Mouse (Mus musculus) myocyte (in vitro differentiated cells): ENCODE results near the gene Thap4. TPM values are rescaled to one million over a fixed set of nuclear protein-coding genes. Genes with fewer than 3 reads are reported as not detected.

Experiments
- H3K27me3 ChIP-seq: one replicate; pipeline ENCODE4 v1.6.1; 2011; ENCODE audit not compliant: control insufficient read depth, insufficient read depth, insufficient read length
- H3K36me3 ChIP-seq: one replicate; pipeline ENCODE4 v1.6.1; 2011; ENCODE audit not compliant: control insufficient read depth, insufficient read depth
- H3K4me2 ChIP-seq: one replicate; pipeline ENCODE4 v1.6.1; 2011; ENCODE audit warnings: low read depth, control low read depth
- H3K4me3 ChIP-seq: one replicate; pipeline ENCODE4 v1.5.1; 2011; ENCODE audit warnings: mild to moderate bottlenecking, control low read depth, moderate library complexity
- H3K79me2 ChIP-seq: one replicate; pipeline ENCODE4 v1.6.1; 2011; ENCODE audit not compliant: control insufficient read depth, insufficient read depth
- H3ac ChIP-seq: one replicate; pipeline ENCODE4 v1.6.1; 2011; ENCODE audit not compliant: control insufficient read depth, insufficient read length
- CEBPB ChIP-seq: IDR thresholded peaks from 2 replicates; pipeline ENCODE4 v1.6.1; 2011; ENCODE audit warnings: mild to moderate bottlenecking, moderate library complexity; ENCODE audit not compliant: poor library complexity, insufficient read depth, severe bottlenecking
- E2F4 ChIP-seq: IDR thresholded peaks from one replicate; pipeline ENCODE4 v1.6.1; 2011; ENCODE audit warnings: mild to moderate bottlenecking, control low read depth, moderate library complexity; ENCODE audit not compliant: insufficient read depth
- MAX ChIP-seq: IDR thresholded peaks from one replicate; pipeline ENCODE4 v1.6.1; 2011; ENCODE audit warnings: low read depth, mild to moderate bottlenecking, control low read depth
- MYOD1 ChIP-seq, 3 experiments: IDR thresholded peaks; one replicate each; pipeline ENCODE4 v1.6.1; 2011; ENCODE audit warnings: control low read depth in 2 of 3, low read depth in 2 of 3, mild to moderate bottlenecking in 2 of 3, moderate library complexity in 1 of 3; ENCODE audit not compliant: insufficient read length in 2 of 3, control insufficient read depth in 1 of 3
- MYOG ChIP-seq, 3 experiments: IDR thresholded peaks; one replicate each; pipeline ENCODE4 v1.6.1; 2011; ENCODE audit warnings: control low read depth in 2 of 3, low read depth in 2 of 3, mild to moderate bottlenecking in 2 of 3; ENCODE audit not compliant: insufficient read length in 2 of 3, control insufficient read depth in 1 of 3, insufficient read depth in 1 of 3
- POLR2A ChIP-seq: IDR thresholded peaks from one replicate; pipeline ENCODE4 v1.6.1; 2011; ENCODE audit warnings: low read depth, mild to moderate bottlenecking, control low read depth, moderate library complexity; ENCODE audit not compliant: insufficient read length
- POLR2AphosphoS2 ChIP-seq: IDR thresholded peaks from one replicate; pipeline ENCODE4 v1.6.1; 2011; ENCODE audit warnings: low read depth, control low read depth; ENCODE audit not compliant: insufficient read length
- REST ChIP-seq: IDR thresholded peaks from one replicate; pipeline ENCODE4 v1.6.1; 2011; ENCODE audit warnings: mild to moderate bottlenecking, control low read depth, moderate library complexity; ENCODE audit not compliant: insufficient read depth, insufficient read length
- SRF ChIP-seq: IDR thresholded peaks from one replicate; pipeline ENCODE4 v1.6.1; 2011; ENCODE audit warnings: low read depth; ENCODE audit not compliant: control insufficient read depth, insufficient read length
- TCF12 ChIP-seq: IDR thresholded peaks from one replicate; pipeline ENCODE4 v1.6.1; 2011; ENCODE audit warnings: mild to moderate bottlenecking, control low read depth; ENCODE audit not compliant: poor library complexity, insufficient read depth, severe bottlenecking
- TCF3 ChIP-seq: IDR thresholded peaks from one replicate; pipeline ENCODE4 v1.6.1; 2011; ENCODE audit warnings: low read depth, control low read depth; ENCODE audit not compliant: insufficient read length
- USF1 ChIP-seq: IDR thresholded peaks from one replicate; pipeline ENCODE4 v1.6.1; 2011; ENCODE audit warnings: low read depth, mild to moderate bottlenecking, control low read depth, moderate library complexity
- polyA plus RNA-seq: library from polyadenylated mRNA; unstranded; fragments of >200 nt; fragmentation: generic; extraction: Trizol; gene quantifications from one replicate; pipeline ENCODE4 v1.2.1, GENCODE M21; 2012; ENCODE audit warnings: missing spikeins

The Thap4 gene
- polyA plus RNA-seq, 1 experiment = 52.9 TPM

DNA sequence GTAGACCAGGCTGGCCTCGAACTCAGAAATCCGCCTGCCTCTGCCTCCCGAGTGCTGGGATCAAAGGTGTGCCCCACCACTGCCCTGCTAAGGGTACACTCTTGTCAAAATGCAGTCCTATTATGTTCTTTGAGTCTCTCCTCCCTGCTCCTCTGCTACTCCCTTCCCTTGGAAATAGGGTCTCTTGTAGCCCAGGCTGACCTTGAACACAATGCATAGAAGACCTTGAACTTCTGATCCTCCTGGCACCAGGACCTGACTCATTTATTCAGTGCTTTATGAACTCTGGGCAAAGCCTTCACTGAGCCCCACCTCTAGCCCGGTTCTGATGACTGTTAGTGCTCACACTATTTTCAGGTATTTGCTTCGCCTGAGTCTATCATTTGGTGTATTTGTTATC is 17.0 kb downstream of the Thap4 start:
- Histone ChIP-seq H3K36me3 (no peaks in the 10 kb centered on the region), H3K27me3 (no peaks in the 10 kb centered on the region), H3K4me2 (no peak overlapping the region), H3ac (no peak overlapping the region), H3K4me3 (no peak overlapping the region), H3K79me2 (peaks cover 11% of the 10 kb centered on the region)
- no peak for TF ChIP-seq USF1
- no peak for TF ChIP-seq MYOG (IDR thresholded peaks at IDR 0.05; ENCODE audit: control insufficient read depth in 1 of 3, insufficient read depth in 1 of 3, insufficient read length in 2 of 3, low read depth in 2 of 3)
- no peak for TF ChIP-seq TCF3
- TF ChIP-seq REST = no peak
- TF ChIP-seq CEBPB = no peak
- TF ChIP-seq E2F4 = no peak
- no peak for TF ChIP-seq SRF
- TF ChIP-seq POLR2A = no peak
- TF ChIP-seq POLR2AphosphoS2 = no peak
- TF ChIP-seq TCF12 = no peak
- TF ChIP-seq MYOD1 (IDR thresholded peaks at IDR 0.05; ENCODE audit: control insufficient read depth in 1 of 3, insufficient read length in 2 of 3, low read depth in 2 of 3) = no peak
- TF ChIP-seq MAX = no peak

DNA sequence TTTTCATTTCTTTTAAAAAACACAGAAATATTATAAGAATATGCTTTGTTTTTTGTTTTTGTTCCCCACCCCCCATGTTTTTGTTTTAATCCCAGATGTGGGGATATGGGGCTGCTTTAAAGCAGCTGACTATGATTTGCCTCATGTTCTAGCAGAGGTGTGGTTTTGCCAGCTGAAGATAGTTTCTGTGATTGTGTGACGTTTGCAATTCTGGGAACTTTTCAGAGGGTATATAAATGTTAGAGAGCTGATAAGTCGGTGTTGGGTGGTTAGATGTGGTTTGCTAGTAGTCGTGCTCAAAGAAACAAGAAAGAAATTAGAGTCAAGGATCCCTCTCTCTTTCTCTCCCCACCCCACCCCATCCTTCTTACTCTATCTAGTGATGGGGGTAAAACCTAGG is 18.8 kb downstream of the Thap4 start:
- Histone ChIP-seq H3K4me3 (no peak overlapping the region), H3K27me3 (no peaks in the 10 kb centered on the region), H3K4me2 (no peak overlapping the region), H3K36me3 (no peaks in the 10 kb centered on the region), H3ac (no peak overlapping the region), H3K79me2 (no peaks in the 10 kb centered on the region)
- TF ChIP-seq POLR2AphosphoS2 = no peak
- no peak for TF ChIP-seq SRF
- TF ChIP-seq USF1 = no peak
- TF ChIP-seq MYOD1 (IDR thresholded peaks at IDR 0.05; ENCODE audit: control insufficient read depth in 1 of 3, insufficient read length in 2 of 3, low read depth in 2 of 3) = no peak
- no peak for TF ChIP-seq POLR2A
- no peak for TF ChIP-seq MYOG (IDR thresholded peaks at IDR 0.05; ENCODE audit: control insufficient read depth in 1 of 3, insufficient read depth in 1 of 3, insufficient read length in 2 of 3, low read depth in 2 of 3)
- no peak for TF ChIP-seq TCF12
- TF ChIP-seq TCF3 = no peak
- no peak for TF ChIP-seq MAX
- TF ChIP-seq E2F4 = no peak
- TF ChIP-seq CEBPB = no peak
- no peak for TF ChIP-seq REST

DNA sequence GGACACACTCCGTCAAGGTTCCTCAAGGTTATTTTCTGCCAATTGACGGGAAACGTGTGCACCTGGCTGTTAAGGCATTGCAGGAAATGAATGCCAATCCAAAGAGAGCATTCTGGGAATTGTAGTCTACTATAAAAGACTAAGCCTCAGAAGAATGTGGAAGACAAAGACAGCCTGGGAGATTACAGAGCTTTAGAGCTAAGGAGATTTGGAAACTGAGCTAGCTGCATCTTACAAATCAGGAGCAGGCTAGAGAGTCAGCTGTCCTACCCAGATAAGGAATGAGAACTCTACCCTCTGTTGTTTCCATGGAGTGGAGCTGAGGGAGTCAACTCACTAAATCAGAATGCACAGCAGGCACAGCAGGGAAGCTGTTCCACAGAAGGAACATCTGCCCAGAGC is 22.8 kb downstream of the Thap4 start:
- no peaks in the 10 kb centered on the region for H3K36me3 ChIP-seq
- H3K4me3 ChIP-seq = no peak overlapping the region
- TF ChIP-seq USF1 (no peak), CEBPB (no peak), MYOG (IDR thresholded peaks at IDR 0.05; ENCODE audit: control insufficient read depth in 1 of 3, insufficient read depth in 1 of 3, insufficient read length in 2 of 3, low read depth in 2 of 3) (no peak), MAX (no peak), REST (no peak), TCF3 (no peak), TCF12 (no peak), SRF (no peak), MYOD1 (IDR thresholded peaks at IDR 0.05; ENCODE audit: control insufficient read depth in 1 of 3, insufficient read length in 2 of 3, low read depth in 2 of 3) (no peak), E2F4 (no peak), POLR2AphosphoS2 (no peak), POLR2A (no peak)
- no peaks in the 10 kb centered on the region for H3K27me3 ChIP-seq
- H3ac ChIP-seq = no peak overlapping the region
- no peaks in the 10 kb centered on the region for H3K79me2 ChIP-seq
- H3K4me2 ChIP-seq = no peak overlapping the region

GRCm38 (mm10) chr1:93731103-93731502 is 23.6 kb downstream of the Thap4 start:
- Histone ChIP-seq H3ac (no peak overlapping the region), H3K4me2 (no peak overlapping the region), H3K79me2 (no peaks in the 10 kb centered on the region), H3K27me3 (no peaks in the 10 kb centered on the region), H3K36me3 (no peaks in the 10 kb centered on the region), H3K4me3 (no peak overlapping the region)
- TF ChIP-seq MYOD1 (IDR thresholded peaks at IDR 0.05; ENCODE audit: control insufficient read depth in 1 of 3, insufficient read length in 2 of 3, low read depth in 2 of 3) (no peak), E2F4 (no peak), CEBPB (no peak), MAX (no peak), TCF12 (no peak), POLR2AphosphoS2 (no peak), MYOG (IDR thresholded peaks at IDR 0.05; ENCODE audit: control insufficient read depth in 1 of 3, insufficient read depth in 1 of 3, insufficient read length in 2 of 3, low read depth in 2 of 3) (no peak), POLR2A (no peak), SRF (no peak), TCF3 (no peak), USF1 (no peak), REST (no peak)

GRCm38 (mm10) chr1:93726974-93727373 is 27.7 kb downstream of the Thap4 start:
- Histone ChIP-seq H3K27me3 (no peaks in the 10 kb centered on the region), H3K79me2 (no peaks in the 10 kb centered on the region), H3ac (no peak overlapping the region), H3K4me2 (no peak overlapping the region), H3K36me3 (no peaks in the 10 kb centered on the region), H3K4me3 (no peak overlapping the region)
- TF ChIP-seq TCF3 = no peak
- TF ChIP-seq TCF12 = no peak
- TF ChIP-seq POLR2AphosphoS2 = no peak
- TF ChIP-seq REST = no peak
- TF ChIP-seq SRF = no peak
- TF ChIP-seq E2F4 = no peak
- TF ChIP-seq USF1 = no peak
- no peak for TF ChIP-seq MYOG (IDR thresholded peaks at IDR 0.05; ENCODE audit: control insufficient read depth in 1 of 3, insufficient read depth in 1 of 3, insufficient read length in 2 of 3, low read depth in 2 of 3)
- no peak for TF ChIP-seq CEBPB
- no peak for TF ChIP-seq MAX
- no peak for TF ChIP-seq POLR2A
- TF ChIP-seq MYOD1 (IDR thresholded peaks at IDR 0.05; ENCODE audit: control insufficient read depth in 1 of 3, insufficient read length in 2 of 3, low read depth in 2 of 3) = no peak
